Mouse (Mus musculus) olfactory bulb, adult 2 months (tissue): ENCODE data around the gene Fam53b.

ENCODE experiments used
- CTCF ChIP-seq: fragments of 200-500 bp; IDR thresholded peaks from 2 replicates; pipeline ENCODE4 v1.5.1; 2012; ENCODE audit warnings: low read depth, mild to moderate bottlenecking, low read length, moderate library complexity; ENCODE audit not compliant: insufficient read depth
- POLR2A ChIP-seq: fragments of 200-500 bp; IDR thresholded peaks from 2 replicates; pipeline ENCODE4 v1.6.1; 2012; ENCODE audit warnings: mild to moderate bottlenecking, low read depth, low read length, moderate library complexity; ENCODE audit not compliant: insufficient read depth

DNA sequence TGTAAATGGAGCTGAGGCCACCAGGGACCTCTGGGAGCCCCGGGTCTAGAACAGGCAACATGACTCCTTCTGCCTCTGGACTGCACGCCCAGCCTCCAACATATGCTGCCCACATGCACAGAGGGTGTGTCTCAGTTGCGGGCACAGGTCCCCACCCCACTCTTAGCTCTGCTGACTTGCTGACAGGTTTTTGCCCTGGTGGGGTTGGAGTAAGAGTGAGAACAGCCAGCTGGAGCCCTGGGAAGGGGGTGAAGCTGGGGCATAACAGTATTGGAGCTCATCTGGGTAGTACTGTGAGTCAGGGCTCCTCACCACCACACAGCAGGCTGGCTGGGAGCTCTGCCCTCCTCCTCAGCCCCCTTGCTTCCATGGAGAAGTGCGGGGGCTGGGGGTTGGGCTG lies 113.6 kb downstream of the Fam53b start:
- no peak for TF ChIP-seq CTCF
- TF ChIP-seq POLR2A: no peak
